Mouse (Mus musculus) macrophage (primary cell): ENCODE measurements around the gene Ilf3. TPM values are rescaled to one million over a fixed set of nuclear protein-coding genes. Genes with fewer than 3 reads are reported as not detected.

Source experiments
- H3K27ac ChIP-seq: fragments of 350-480 bp; formaldehyde crosslinking; 2 replicates; pipeline ENCODE4 v1.9.0; 2021
- H3K36me3 ChIP-seq: fragments of 350-480 bp; formaldehyde crosslinking; 2 replicates; pipeline ENCODE4 v1.9.0; 2021; ENCODE audit errors: inconsistent target
- H3K4me3 ChIP-seq: fragments of 350-480 bp; formaldehyde crosslinking; 2 replicates; pipeline ENCODE4 v1.9.0; 2021; ENCODE audit errors: inconsistent target
- H3K79me2 ChIP-seq: fragments of 350-480 bp; formaldehyde crosslinking; 2 replicates; pipeline ENCODE4 v1.9.0; 2021; ENCODE audit errors: inconsistent target
- WGBS: methylation state at CpG from one replicate; pipeline ENCODE4 v1.1.7; 2026; ENCODE audit warnings: inconsistent platforms; ENCODE audit not compliant: missing documents; 5-methylcytosine and 5-hydroxymethylcytosine counted together
- polyA plus RNA-seq: library from polyadenylated mRNA; stranded (reverse); fragments of 250-400 nt; gene quantifications from 3 replicates; pipeline ENCODE4 v1.2.4, GENCODE M21; 2018; ENCODE audit warnings: inconsistent platforms

Ilf3 gene
- polyA plus RNA-seq, 1 experiment from 2014 or later = 40.5 TPM

DNA sequence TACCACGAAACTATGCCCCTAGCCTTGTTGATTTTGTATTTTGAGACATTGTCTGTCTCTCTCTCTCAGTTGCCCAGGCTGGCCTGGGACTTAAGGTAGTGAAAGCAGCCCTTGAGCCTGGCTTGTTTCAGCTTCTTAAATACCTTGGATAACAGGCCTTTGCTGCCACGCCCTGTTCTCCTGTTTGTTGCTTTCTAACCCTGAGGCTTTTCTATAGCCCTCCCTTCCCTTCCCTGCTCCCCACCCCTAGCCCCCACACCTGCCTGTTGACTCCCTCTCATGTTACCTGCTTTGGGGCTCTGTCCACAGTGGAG, 14.3 kb upstream of the Ilf3 start:
- H3K27ac ChIP-seq = no peak overlapping the region

DNA sequence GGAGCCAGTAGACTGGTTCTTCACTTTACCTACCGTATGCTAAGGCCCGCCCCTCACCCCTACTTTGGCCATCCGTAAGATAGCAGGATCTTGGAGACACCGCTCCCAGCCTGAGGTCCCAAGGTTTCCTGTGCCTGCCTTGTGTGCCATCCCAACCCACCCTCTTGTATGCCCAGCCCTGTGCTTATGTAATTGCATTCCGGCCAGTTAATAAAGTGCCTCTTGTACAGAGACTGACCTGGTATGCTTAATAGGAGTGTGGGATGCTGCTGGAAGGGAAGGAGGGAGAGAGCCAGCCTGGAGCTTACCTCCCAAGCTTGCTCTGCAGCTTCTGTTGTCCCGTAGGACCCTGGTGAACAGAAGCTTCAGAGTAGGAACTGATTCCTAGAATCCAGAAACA, 12.9 kb upstream of the Ilf3 start:
- peaks cover 14% of the 10 kb centered on the region; the same call in 1 of the 2 replicates for H3K36me3 ChIP-seq
- 93% methylated on average over 6 of the region's 6 CpGs for WGBS
- H3K4me3 ChIP-seq = no peak overlapping the region
- H3K79me2 ChIP-seq = no peaks in the 10 kb centered on the region
- H3K27ac ChIP-seq = no peak overlapping the region

More for the DNA sequence above, 14.3 kb upstream of the Ilf3 start:
- Histone ChIP-seq H3K4me3 (no peak overlapping the region), H3K79me2 (no peaks in the 10 kb centered on the region), H3K36me3 (peaks cover 14% of the 10 kb centered on the region; the same call in 1 of the 2 replicates)
- WGBS = 100% methylated on average over 2 of the region's 2 CpGs

DNA sequence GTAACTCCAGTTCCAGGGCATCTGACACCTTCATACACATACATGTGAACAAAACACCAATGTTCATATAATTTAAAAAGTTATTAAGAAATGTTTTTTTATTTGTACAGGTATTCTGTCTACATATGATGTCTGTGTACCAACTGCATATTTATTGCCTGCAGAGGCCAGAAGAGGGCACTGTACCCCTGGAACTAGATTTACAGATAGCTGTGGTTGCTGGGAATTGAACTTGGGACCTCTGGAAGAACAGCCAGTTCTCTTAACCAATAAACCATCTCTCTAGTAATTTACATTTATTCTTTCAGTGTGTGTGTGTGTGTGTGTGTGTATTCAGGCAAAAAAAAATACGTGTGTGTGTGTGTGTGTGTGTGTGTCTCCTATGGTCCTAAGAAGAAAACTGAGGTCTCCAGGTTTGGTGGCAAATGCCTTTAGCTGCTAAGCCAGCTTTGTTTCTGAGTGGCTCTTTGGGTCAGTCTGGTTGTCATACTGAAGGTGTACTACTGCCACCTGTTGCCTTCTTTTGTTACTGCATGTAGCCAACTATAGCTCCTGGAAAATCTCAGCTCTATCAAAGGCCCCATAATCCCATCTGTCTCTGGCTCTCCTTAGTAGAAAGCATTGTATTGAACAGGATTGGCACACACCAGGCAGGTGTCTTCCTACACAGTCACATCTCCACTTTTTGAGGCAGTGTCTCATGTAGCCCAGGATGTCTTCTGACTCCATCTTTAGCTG, 10.5 kb upstream of the Ilf3 start:
- no peak overlapping the region for H3K27ac ChIP-seq
- 0% methylated on average over 1 of the region's 1 CpGs for WGBS
- H3K36me3 ChIP-seq = peaks cover 14% of the 10 kb centered on the region; the same call in 1 of the 2 replicates
- no peaks in the 10 kb centered on the region for H3K79me2 ChIP-seq
- no peak overlapping the region for H3K4me3 ChIP-seq

DNA sequence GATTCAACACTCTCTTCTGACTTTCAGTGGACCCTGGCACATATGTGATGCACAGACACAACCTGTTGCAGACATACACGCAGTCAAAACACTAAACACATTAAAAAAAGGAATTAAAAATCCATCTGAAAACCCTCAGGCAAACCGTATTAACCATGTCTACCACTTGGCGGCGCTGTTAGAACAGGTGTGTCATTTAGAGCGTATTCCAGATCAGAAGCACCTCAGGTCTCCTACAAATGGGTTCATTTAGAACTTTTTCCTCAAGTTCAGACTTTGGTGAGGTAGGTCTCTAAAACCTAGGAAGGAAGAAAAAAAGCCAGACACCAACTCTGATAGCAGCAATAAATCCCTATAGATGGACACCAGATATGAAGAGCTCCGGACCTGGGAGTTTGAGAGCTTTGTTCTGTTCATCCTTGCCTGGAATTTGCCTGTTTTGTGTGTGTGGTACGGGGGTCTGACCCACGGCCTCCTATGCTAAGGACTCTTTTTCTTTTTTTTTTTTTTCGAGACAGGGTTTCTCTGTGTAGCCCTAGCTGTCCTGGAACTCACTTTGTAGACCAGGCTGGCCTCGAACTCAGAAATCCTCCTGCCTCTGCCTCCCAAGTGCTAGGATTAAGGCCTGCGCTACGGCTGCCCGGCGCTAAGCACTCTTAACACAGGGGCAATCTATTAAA, 990 bp upstream of the Ilf3 start:
- whole genome bisulfite sequencing = 29% methylated on average over 13 of the region's 14 CpGs
- Histone ChIP-seq H3K27ac (peak overlapping the region; percentile 67), H3K4me3 (peak overlapping the region; percentile 17; the same call in 1 of the 2 replicates), H3K36me3 (no peaks in the 10 kb centered on the region), H3K79me2 (peaks cover 38% of the 10 kb centered on the region)

DNA sequence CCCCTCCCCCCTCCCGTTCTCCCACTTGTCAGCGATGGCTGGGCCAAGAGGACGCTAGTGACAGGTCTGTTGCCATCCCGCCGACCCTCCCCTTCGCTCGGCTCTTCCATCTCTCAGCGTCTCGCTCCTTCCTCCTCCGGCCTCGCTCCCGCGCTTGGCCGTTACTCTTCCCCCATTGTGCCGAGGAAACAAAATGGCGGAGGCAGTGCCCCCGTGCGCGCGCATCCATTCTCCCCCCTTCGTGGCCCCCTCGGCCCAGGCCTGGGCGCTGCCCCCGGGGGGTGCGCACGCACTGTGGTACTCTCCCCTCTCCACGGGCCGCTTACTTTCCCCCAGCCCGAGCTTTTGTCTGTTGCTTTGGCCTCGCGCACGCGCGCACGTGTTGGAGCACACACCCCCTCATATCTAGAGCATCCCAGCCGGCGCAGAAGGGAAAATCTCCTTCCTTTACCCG, 487 bp downstream of the Ilf3 start:
- WGBS = under 1% methylated on average over 34 of the region's 38 CpGs
- H3K27ac ChIP-seq = peak overlapping the region; percentile 78
- no peaks in the 10 kb centered on the region for H3K36me3 ChIP-seq
- H3K79me2 ChIP-seq = peaks cover 53% of the 10 kb centered on the region
- H3K4me3 ChIP-seq = peak overlapping the region; percentile 73

DNA sequence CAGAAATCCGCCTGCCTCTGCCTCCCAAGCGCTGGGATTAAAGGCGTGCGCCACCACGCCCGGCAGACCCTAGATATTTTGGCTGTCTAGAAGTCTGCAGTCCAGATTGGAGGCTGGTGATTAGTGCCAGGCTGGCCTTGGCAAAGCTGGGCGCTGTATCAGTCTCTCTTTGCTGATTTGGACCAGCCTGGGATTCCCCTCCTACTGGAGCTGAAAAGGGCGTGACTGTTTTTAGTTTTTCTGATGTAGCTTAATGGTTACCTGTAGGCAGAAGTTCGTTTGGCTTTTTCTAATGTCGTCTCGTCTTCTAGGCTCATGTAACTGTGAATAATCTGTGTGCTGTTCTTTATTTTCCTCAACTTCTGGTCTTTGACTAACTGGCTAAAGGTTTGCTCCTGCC, 1.4 kb downstream of the Ilf3 start:
- Histone ChIP-seq H3K27ac (peak overlapping the region; percentile 78; the same call in 1 of the 2 replicates), H3K36me3 (no peaks in the 10 kb centered on the region), H3K79me2 (peaks cover 62% of the 10 kb centered on the region), H3K4me3 (peak overlapping the region; percentile 73)
- WGBS = 51% methylated on average over 11 of the region's 11 CpGs

DNA sequence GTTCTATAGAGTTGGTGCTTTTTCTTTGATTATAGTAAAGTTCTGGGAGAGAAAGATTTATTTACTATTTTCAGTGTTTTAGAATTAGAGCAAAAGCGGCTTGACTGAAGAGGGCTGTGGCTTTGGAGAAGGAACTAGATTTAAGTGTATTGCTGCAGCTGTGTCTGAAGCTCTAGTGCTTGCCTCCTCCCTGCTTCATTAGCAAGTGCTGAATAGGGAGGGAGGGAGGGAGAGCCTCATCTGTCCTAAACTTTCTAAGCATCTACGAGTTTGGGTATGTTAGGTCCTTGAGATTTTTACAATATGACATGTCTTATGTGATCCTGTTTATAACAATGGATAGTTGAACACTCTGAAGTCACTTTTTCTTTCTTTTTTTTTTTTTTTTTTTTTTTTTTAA, 3.2 kb downstream of the Ilf3 start:
- Histone ChIP-seq H3K27ac (no peak overlapping the region), H3K36me3 (no peaks in the 10 kb centered on the region), H3K4me3 (no peak overlapping the region), H3K79me2 (peaks cover 80% of the 10 kb centered on the region)
- 14% methylated on average over 1 of the region's 2 CpGs for WGBS

DNA sequence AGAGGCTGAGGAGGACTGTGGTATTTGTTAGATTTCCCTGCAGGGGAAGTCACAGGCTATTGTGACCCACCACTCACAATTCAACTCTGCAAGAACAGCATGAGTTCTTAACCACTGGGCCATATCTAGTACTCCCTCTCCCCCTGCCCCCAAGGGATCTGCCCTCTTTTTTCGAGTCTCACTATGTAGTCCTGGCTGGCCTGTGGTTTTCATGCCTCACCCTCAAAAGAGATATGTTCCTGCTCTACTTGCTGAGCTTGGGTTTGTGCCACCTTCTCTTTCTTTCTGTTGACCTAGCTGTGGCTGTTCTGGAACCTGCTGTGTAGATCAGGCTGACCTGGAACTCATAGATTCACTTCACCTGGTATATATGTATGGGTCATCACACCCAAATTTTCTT, 4.8 kb downstream of the Ilf3 start:
- peaks cover 97% of the 10 kb centered on the region for H3K79me2 ChIP-seq
- H3K36me3 ChIP-seq = no peaks in the 10 kb centered on the region
- H3K27ac ChIP-seq = no peak overlapping the region
- no peak overlapping the region for H3K4me3 ChIP-seq
- WGBS = 33% methylated on average over 1 of the region's 1 CpGs

DNA sequence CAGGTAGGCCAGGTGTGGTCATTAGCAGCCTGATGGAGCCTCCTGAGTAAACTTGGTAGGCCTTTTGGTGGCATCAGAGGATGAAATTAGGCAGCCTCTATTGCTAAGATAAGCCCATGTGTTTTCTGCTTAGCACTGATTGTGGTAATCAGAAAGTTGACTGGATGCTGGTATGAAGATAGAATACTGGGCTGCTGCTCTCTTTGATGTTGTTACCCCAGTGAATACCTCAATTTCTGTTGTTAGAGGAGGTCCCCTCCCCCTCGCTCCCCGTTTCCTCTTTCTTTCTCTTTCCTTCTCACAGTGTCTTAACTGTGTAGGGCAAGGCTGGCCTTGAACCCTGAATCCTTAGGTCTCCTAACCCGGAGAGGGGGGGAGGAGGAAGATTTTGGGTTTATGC, 11.5 kb downstream of the Ilf3 start:
- no peak overlapping the region for H3K4me3 ChIP-seq
- peaks cover 100% of the 10 kb centered on the region for H3K79me2 ChIP-seq
- 0 out of 2 replicates have a peak, but pooled peaks cover 4% of the 10 kb centered on the region for H3K36me3 ChIP-seq
- 41% methylated on average over 3 of the region's 3 CpGs for WGBS
- H3K27ac ChIP-seq = no peak overlapping the region

DNA sequence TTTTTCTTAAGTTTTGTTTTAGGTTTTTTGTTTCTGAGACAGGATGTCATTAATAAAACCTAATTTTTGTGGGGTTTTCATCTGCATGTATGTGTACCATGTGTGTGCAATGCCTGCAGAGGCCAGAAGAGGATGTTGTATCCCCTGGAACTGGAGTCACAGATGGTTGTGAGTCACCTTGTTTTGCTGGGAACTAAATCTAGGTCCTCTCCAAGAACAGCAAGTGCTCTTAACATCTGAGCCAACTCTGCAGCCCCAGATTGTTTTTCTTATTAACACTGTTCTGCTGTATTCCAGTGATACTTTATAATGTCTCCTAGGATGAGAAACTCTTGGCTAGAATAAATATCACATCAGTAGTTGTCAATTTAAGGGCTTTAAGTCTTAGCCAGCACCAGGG, 13.2 kb downstream of the Ilf3 start:
- H3K79me2 ChIP-seq = peaks cover 100% of the 10 kb centered on the region
- 0 out of 2 replicates have a peak, but pooled peaks cover 4% of the 10 kb centered on the region for H3K36me3 ChIP-seq
- H3K27ac ChIP-seq = no peak overlapping the region
- H3K4me3 ChIP-seq = no peak overlapping the region

DNA sequence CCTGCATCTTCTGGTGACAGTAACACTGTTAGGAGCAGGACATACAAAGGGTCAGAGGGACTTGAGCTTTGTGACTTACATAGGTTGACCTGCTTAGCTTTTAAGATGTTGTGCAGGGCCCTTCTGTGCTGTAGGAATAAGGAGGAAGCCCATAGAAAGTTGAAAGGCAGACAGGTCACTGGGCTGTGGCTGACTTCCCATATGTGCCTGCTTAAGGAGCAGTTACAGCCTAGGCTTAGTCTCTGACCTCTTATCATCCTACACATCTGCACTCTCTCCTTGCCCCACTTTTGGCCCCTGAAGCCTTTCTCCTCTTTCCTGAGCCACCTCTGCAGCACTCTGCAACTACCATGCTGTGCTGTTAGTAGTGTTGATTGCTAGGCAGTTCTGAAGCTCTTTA, 16.3 kb downstream of the Ilf3 start:
- peaks cover 100% of the 10 kb centered on the region for H3K79me2 ChIP-seq
- H3K27ac ChIP-seq = no peak overlapping the region
- H3K36me3 ChIP-seq = peaks cover 8% of the 10 kb centered on the region; the same call in 1 of the 2 replicates
- no peak overlapping the region for H3K4me3 ChIP-seq

DNA sequence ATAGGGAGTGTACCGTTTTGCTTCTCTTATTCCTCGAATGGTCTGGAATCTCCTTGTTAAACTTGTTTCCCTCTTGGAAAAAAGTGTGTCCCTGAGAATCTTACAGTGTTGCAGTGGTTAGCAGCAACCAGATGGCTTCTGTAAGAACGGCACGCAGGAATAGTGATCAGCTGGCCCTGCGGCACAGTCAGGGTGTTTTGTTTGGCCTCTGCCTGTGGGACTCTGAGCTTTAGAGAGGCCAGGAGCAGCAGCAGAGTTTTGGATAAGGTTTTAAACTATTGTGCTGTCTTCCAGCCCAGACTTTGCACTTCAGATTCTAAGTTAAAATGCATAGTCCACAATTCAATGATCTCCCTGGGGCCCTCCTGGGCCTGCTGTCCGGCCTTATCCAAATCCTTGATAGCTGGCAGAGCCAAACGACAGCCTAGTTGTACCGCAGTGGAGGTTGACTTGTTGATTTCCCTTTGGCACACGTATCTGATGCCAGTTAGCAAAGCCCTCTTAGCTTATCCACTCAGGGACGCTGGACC, 25.0 kb downstream of the Ilf3 start:
- over 99% methylated on average over 9 of the region's 10 CpGs for WGBS

DNA sequence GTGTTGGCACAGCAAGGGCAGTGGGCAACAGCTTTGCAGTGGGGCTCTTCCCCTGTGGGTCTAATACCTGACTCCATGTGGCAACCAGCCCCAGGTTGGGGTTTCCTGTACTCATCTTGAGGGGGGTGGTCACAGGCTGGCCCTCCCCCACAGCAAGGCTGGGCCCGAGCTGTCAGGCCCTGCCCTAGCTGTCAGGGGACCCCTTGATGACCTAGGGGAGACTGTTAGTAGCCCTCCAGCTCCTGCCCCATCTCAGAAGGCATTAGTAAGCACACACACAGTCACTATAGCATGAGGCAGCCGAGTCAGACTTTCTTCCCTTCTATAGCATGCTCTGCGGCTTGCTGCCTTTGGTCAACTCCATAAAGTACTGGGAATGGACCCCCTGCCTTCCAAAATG, 28.0 kb downstream of the Ilf3 start:
- 92% methylated on average over 3 of the region's 3 CpGs for WGBS
- no peak overlapping the region for H3K4me3 ChIP-seq
- no peak overlapping the region for H3K27ac ChIP-seq
- no peaks in the 10 kb centered on the region for H3K79me2 ChIP-seq
- H3K36me3 ChIP-seq = peaks cover 98% of the 10 kb centered on the region

More for the DNA sequence above, 25.0 kb downstream of the Ilf3 start:
- Histone ChIP-seq H3K4me3 (no peak overlapping the region), H3K27ac (no peak overlapping the region), H3K36me3 (peaks cover 87% of the 10 kb centered on the region), H3K79me2 (peaks cover 22% of the 10 kb centered on the region)

DNA sequence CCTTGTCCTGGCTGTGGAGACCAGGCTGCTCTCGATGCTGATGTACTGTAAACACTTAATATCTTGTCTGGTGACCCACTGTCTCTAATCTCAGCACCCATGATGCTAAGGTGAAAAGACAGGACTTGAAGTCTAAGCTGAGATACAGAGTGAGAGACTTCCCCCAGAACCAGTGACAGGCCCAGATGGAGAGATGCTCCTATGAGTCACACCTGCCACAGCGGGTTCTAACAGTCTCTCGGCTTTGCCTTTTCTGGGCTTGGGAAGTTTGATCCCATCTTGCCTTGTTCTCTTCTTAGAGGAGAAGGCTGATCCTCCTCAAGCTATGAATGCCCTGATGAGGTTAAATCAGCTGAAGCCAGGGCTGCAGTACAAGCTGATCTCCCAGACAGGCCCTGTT, 29.5 kb downstream of the Ilf3 start:
- Histone ChIP-seq H3K4me3 (no peak overlapping the region), H3K36me3 (peaks cover 98% of the 10 kb centered on the region), H3K79me2 (no peaks in the 10 kb centered on the region), H3K27ac (no peak overlapping the region)
- WGBS = 93% methylated on average over 3 of the region's 3 CpGs

DNA sequence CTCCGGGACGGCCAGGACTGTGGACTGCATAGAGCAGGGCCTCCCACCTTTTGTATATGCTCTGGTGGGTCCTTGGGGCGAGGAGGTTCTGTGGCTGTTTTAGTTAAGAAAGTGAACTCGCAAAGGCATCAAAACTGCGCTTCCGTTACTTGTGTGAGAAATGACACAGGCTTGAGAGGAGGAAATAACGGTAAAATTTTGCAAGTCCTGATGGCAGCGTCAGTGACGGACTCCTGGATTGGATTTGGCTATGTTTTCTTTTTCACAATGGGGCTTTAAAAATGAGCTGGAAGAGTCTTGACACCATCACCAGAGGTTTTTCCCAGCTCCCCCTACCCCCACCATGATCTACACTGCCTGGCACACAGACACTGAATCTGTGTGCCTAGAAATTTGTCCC, 33.4 kb downstream of the Ilf3 start:
- peaks cover 97% of the 10 kb centered on the region for H3K36me3 ChIP-seq
- 94% methylated on average over 9 of the region's 9 CpGs for WGBS
- H3K79me2 ChIP-seq = no peaks in the 10 kb centered on the region
- H3K4me3 ChIP-seq = no peak overlapping the region
- no peak overlapping the region for H3K27ac ChIP-seq
